Mouse (Mus musculus): ENCODE results near the gene Kdelc2. TPM values are rescaled to one million over a fixed set of nuclear protein-coding genes. Genes with fewer than 3 reads are reported as not detected.

Kdelc2 gene
- 29.0 and 42.2 TPM in 2 replicates for polyA plus RNA-seq (2015; fragmentation: Nextera tagmentation; extraction: Ambion mirVana)

DNA sequence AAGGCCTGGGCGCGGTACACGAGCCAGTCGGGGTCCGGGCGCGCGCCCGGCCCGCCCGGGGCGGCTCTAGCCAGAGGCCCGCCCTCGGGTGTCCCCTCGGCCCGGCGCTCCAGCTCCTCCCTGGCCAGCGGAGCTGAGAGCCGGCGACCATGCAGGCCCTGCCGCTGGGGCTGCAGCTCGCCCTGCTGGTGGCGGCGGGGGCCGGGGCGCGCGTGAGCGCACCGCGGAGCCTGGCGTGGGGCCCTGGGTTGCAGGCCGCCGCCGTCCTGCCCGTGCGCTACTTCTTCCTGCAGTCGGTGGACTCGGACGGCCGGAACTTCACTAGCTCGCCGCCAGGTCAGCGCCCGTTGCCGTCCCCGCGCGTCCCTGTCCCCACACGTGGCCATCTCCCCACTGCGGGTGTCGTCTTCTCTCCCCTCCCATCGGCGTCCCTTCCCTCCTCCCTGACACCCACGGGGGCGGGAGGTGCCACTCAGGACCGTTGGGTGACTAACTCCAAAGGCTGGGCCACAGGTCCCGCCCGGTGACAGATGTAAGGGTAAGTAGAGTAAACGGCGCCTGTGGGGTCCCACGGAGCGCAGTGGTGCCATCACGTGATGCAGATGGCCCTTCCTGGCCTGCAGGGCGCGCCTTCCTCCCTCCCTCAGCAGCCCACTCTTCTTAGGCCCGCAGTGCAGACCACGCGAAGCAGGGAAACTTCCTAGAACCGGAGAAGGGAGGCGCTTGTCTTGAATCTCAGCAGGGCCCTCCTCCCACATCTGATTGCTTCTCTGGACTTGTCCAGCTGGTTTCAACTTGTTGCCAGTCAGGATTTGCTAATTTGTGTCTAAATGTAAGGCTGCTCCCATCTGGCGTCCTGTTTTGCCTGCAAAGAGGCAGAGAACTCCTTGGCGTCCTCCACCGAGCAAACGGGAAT lies at the start of gene Kdelc2:
Gene Kdelc2, plus strand, starts transcription at position 75 of the 916 bp plus-strand sequence.

DNA sequence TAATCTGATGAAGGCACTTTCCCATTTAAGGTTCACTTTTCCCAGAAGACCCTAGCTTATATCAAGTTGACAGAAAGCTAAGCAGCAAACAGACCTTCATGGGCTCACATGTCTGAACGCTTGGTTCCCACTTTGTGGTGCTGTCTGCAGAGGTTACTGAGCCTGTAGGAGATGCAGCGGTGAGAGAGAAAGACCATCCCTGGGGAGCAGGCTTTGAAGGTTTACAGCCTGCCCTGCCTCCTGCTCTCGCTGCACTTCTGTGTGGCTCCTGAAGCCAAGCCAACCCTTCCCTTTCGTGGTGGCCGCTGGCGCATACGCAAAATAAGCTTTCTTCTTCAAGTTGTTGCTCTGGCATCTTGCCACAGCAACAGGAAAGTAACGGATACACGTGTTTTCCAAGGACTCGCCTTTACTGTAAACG lies 18.5 kb downstream of the Kdelc2 start, which contains the start of gene 4930550C14Rik:
Gene 4930550C14Rik, plus strand, starts transcription at position 35 of the 421 bp plus-strand sequence.

Small RNA genes within 50 kb of the gene (microRNA-seq; reads per million reads assigned to microRNA genes)
- gene Mir130c = not detected

Other genes starting within 250 kb of the Kdelc2 start
- gene Ddx10, start 136.0 kb upstream of the Kdelc2 start, polyA plus RNA-seq (2015; fragmentation: Nextera tagmentation; extraction: Ambion mirVana) = 12.3 and 15.2 TPM in 2 replicates
- 1.5 and 1.9 TPM in 2 replicates for gene Exph5, start 82.4 kb upstream of the Kdelc2 start, polyA plus RNA-seq (2015; fragmentation: Nextera tagmentation; extraction: Ambion mirVana)
- gene 4930550C14Rik, start 18.3 kb downstream of the Kdelc2 start, polyA plus RNA-seq (2015; fragmentation: Nextera tagmentation; extraction: Ambion mirVana) = 1.4 and 1.7 TPM in 2 replicates
- gene Atm, start 152.7 kb downstream of the Kdelc2 start, polyA plus RNA-seq (2015; fragmentation: Nextera tagmentation; extraction: Ambion mirVana) = 4.6 and 6.2 TPM in 2 replicates
- gene Npat, start 153.0 kb downstream of the Kdelc2 start, polyA plus RNA-seq (2015; fragmentation: Nextera tagmentation; extraction: Ambion mirVana) = 5.6 and 7.6 TPM in 2 replicates
- gene Acat1, start 226.4 kb downstream of the Kdelc2 start, polyA plus RNA-seq (2015; fragmentation: Nextera tagmentation; extraction: Ambion mirVana) = 69.9 and 99.6 TPM in 2 replicates

Data from urinary bladder, postnatal 0 days (tissue).